7 mouse cellular contexts compared by ENCODE assay signal in the genomic region with DNA sequence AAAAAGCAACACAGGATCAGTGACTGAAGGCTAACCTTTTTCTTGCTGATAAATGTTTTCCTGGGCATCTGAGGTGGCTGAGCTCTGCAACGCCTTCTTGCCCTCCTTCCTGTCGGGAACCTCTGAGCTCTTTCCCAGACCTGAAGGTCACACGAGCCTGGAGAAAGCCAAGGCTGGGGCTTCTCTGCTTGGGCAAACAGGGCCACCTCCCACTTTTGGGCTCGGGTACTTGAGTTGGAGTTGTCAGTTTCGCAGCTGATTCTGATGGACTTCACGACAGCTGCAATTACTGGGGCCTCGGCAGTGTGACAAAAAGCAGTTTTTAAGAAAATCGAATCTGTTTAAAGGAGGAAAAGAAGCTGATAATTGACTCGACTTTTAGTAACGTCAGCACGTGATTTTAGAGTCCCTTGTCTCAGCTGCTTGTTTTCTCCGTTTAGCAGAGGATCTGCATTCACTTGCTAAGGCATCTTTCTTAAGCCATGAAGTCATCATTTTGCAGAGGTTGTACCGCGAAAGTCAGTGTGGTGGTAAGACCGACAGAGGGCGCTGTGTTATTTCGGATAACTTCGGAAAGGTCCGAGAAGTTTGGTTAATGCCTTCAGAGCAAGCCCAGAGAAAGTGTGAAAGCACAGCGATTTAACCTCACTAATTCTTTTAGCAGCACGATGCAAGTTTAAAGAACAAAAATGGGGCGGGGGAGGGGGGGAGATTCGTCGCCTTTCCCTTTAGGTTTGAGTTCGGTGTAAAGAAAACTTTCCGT. TPM values are rescaled to one million over a fixed set of nuclear protein-coding genes. Genes with fewer than 3 reads are reported as not detected.
DNase-seq lines count a peak whose midpoint lies in the region; ATAC-seq and TF ChIP-seq lines count a peak whose summit lies in the region.

No protein-coding gene starts in this region.

- H3K9ac ChIP-seq in heart, adult 2 months (ENCODE audit: low read depth, low read length), result no peak overlapping the region
- H3K9ac ChIP-seq in limb, embryonic 13.5 days, result peak overlapping the region; percentile 35; the same call in 1 of the 2 replicates
- H3K9ac ChIP-seq in midbrain, embryonic 16.5 days (ENCODE audit: low read depth, low read length), result 0 out of 2 replicates have a peak overlapping the region, but pooled peaks have one; percentile 21

- H3K36me3 ChIP-seq in heart, adult 2 months (ENCODE audit: control insufficient read depth, insufficient read depth, low read length), result no peaks in the 10 kb centered on the region
- H3K36me3 ChIP-seq in limb, embryonic 13.5 days, result no peaks in the 10 kb centered on the region
- H3K36me3 ChIP-seq in midbrain, embryonic 16.5 days (ENCODE audit: control insufficient read depth, insufficient read depth, low read length), result no peaks in the 10 kb centered on the region

- 10% methylated on average over 26 of the region's 26 CpGs for WGBS in heart, adult 2 months
- WGBS in limb, embryonic 13.5 days, result 18% methylated on average over 26 of the region's 26 CpGs
- 20% methylated on average over 26 of the region's 26 CpGs for WGBS in midbrain, embryonic 16.5 days

- H3K27ac ChIP-seq in heart, adult 2 months, result no peak overlapping the region
- H3K27ac ChIP-seq in limb, embryonic 13.5 days, result no peak overlapping the region
- H3K27ac ChIP-seq in midbrain, embryonic 16.5 days (ENCODE audit: low read length), result no peak overlapping the region

- peak; percentile 78 for TF ChIP-seq CTCF in heart, adult 2 months (IDR thresholded peaks at IDR 0.05)

- no peak overlapping the region for H3K4me3 ChIP-seq in heart, adult 2 months
- H3K4me3 ChIP-seq in limb, embryonic 13.5 days, result peak overlapping the region; percentile 34
- H3K4me3 ChIP-seq in midbrain, embryonic 16.5 days (ENCODE audit: low read depth, low read length), result no peak overlapping the region

- H3K27me3 ChIP-seq in heart, adult 2 months (ENCODE audit: control insufficient read depth, insufficient read depth, low read length), result no peaks in the 10 kb centered on the region
- H3K27me3 ChIP-seq in limb, embryonic 13.5 days, result peaks cover 8% of the 10 kb centered on the region
- H3K27me3 ChIP-seq in midbrain, embryonic 16.5 days (ENCODE audit: control insufficient read depth, insufficient read depth, low read depth, low read length), result no peaks in the 10 kb centered on the region

- H3K4me2 ChIP-seq in limb, embryonic 13.5 days (replicated peaks), result peak overlapping the region; percentile 60
- peak overlapping the region; percentile 42 for H3K4me2 ChIP-seq in midbrain, embryonic 16.5 days (ENCODE audit: low read length)

- TF ChIP-seq POLR2A in heart, adult 2 months (IDR thresholded peaks at IDR 0.05; ENCODE audit: insufficient read depth, low read depth, low read length), result no peak

- no peaks in the 10 kb centered on the region for H3K79me2 ChIP-seq in heart, adult 2 months (replicated peaks; ENCODE audit: control insufficient read depth, insufficient read depth, low read length)

- TF ChIP-seq EP300 in heart, adult 2 months (IDR thresholded peaks at IDR 0.05; ENCODE audit: insufficient read depth, low read depth, low read length), result no peak

- ATAC-seq in limb, embryonic 13.5 days (ENCODE audit: low FRiP score, low read depth), result peak; percentile 74
- peak; percentile 84 for ATAC-seq in midbrain, embryonic 16.5 days

- intact Hi-C loops in heart, adult 2 months (cut with DNase I), result loop anchor here (1.0 kb wide), 1 partner anchor 821 kb away; no protein-coding TSS in a partner anchor

- H3K9me3 ChIP-seq in limb, embryonic 13.5 days, result no peaks in the 10 kb centered on the region
- H3K9me3 ChIP-seq in midbrain, embryonic 16.5 days (replicated peaks; ENCODE audit: control insufficient read depth, low read length, poor library complexity, severe bottlenecking), result no peaks in the 10 kb centered on the region

- DNase-seq in adrenal gland, postnatal 10 days, result peak; percentile 84
- DNase-seq in embryo, embryonic 9.5 days (ENCODE audit: extremely low spot score), result peak; percentile 84
- peak; percentile 51 to 61 for DNase-seq in heart, adult 2 months
- DNase-seq in kidney, adult 9 months, result peak; percentile 63
- peak; percentile 10 to 37 for DNase-seq in spleen, postnatal 14 days (ENCODE audit: low spot score in 2 of 2)

- H3K4me1 ChIP-seq in heart, adult 2 months (ENCODE audit: control insufficient read depth, insufficient read depth, low read length), result no peaks in the 10 kb centered on the region
- no peaks in the 10 kb centered on the region for H3K4me1 ChIP-seq in limb, embryonic 13.5 days
- H3K4me1 ChIP-seq in midbrain, embryonic 16.5 days (ENCODE audit: control insufficient read depth, insufficient read depth, low read length), result no peaks in the 10 kb centered on the region

RNA-seq across cellular contexts. Expression of gene Rsl24d1, which starts 49.5 kb away (rescaled TPM):
- total RNA-seq in adrenal gland, postnatal 10 days (2021), result 10 to 100 TPM; 61.2 to 63.7 TPM
- total RNA-seq in heart, adult 2 months (2021), result 10 to 100 TPM; 50.1 to 51.7 TPM
- polyA plus RNA-seq in heart, adult 2 months (2012; rRNA removed), result 25.3 and 48.6 TPM in 2 replicates
- polyA plus RNA-seq in limb, embryonic 13.5 days (2015; fragmentation: Nextera tagmentation; extraction: Ambion mirVana), result 138 TPM in 2 replicates
- 103 and 109 TPM in 2 replicates for polyA plus RNA-seq in midbrain, embryonic 16.5 days (2015; fragmentation: Nextera tagmentation; extraction: Ambion mirVana)

Comparison
In these comparisons a context has a peak if more than half of its experiments do, and no peak if none do; other contexts are left out.
1. DNase-seq: peak in every context shown above with its lines; median percentile 84 in adrenal gland, postnatal 10 days; 84 in embryo, embryonic 9.5 days; 63 in kidney, adult 9 months; 56 in heart, adult 2 months; 24 in spleen, postnatal 14 days.